ENCODE assay signal across 12 mouse cellular contexts in genomic region chr14:16200220-16200912, GRCm38 (mm10). TPM values are rescaled to one million over a fixed set of nuclear protein-coding genes. Genes with fewer than 3 reads are reported as not detected.
DNase-seq lines count a peak whose midpoint lies in the region; ATAC-seq and TF ChIP-seq lines count a peak whose summit lies in the region.
"Had no signal": no experiment of that assay in that cellular context is flagged by ENCODE, and none has a peak within 500 bp of the region (broad histone marks: within the 10 kb centered on the region; RNA-seq: fewer than 3 reads in every experiment).

No protein-coding gene starts in this region.

- H3K36me3 ChIP-seq in CH12.LX (replicated peaks in 1 of 2; ENCODE audit: control insufficient read depth in 1 of 2, insufficient read depth in 1 of 2, low read length in 1 of 2), result no peaks in the 10 kb centered on the region
- H3K36me3 ChIP-seq in forebrain, embryonic 13.5 days (ENCODE audit: poor library complexity, severe bottlenecking), result no peaks in the 10 kb centered on the region
- no peaks in the 10 kb centered on the region for H3K36me3 ChIP-seq in midbrain, embryonic 11.5 days (ENCODE audit: control insufficient read depth, insufficient read depth, low read length)
- H3K36me3 ChIP-seq: heart, embryonic 12.5 days had no signal

- dilution Hi-C loops in CH12.LX (cut with MboI; ENCODE audit: extremely low pct_ligation_motif_present, extremely low pct_unique_long_range_greater_than_20kb, low sequenced_read_pairs), result no loop called here

- no peak overlapping the region for H3K27ac ChIP-seq in gastrocnemius, adult 2 months
- no peak overlapping the region for H3K27ac ChIP-seq in CH12.LX (ENCODE audit: insufficient read depth, low read depth)
- peak overlapping the region; percentile 88 for H3K27ac ChIP-seq in forebrain, embryonic 13.5 days
- peak overlapping the region; percentile 27 for H3K27ac ChIP-seq in midbrain, embryonic 11.5 days (ENCODE audit: low read depth, low read length)

- TF ChIP-seq RAD21 in CH12.LX (IDR thresholded peaks at IDR 0.05; ENCODE audit: low read depth, low read length), result no peak

- no peaks in the 10 kb centered on the region for H3K27me3 ChIP-seq in CH12.LX (replicated peaks)
- H3K27me3 ChIP-seq in forebrain, embryonic 13.5 days, result no peaks in the 10 kb centered on the region
- no peaks in the 10 kb centered on the region for H3K27me3 ChIP-seq in midbrain, embryonic 11.5 days (ENCODE audit: control insufficient read depth, insufficient read depth, low read length)
- H3K27me3 ChIP-seq: heart, embryonic 12.5 days; megakaryocyte, embryonic 14.5 days had no signal

- no peak for TF ChIP-seq CTCF in gastrocnemius, adult 2 months (IDR thresholded peaks at IDR 0.05)
- TF ChIP-seq CTCF in CH12.LX (conservative IDR thresholded peaks at IDR 0.05 in 1 of 2, IDR thresholded peaks at IDR 0.05 in 1 of 2; ENCODE audit: low read depth in 2 of 2, low read length in 2 of 2), result no peak

- intact Hi-C loops in gastrocnemius, adult 2 months (cut with DNase I), result no loop called here

- no peak overlapping the region for H3K9ac ChIP-seq in CH12.LX (ENCODE audit: insufficient read depth, low read depth)
- no peak overlapping the region for H3K9ac ChIP-seq in forebrain, embryonic 13.5 days
- no peak overlapping the region for H3K9ac ChIP-seq in midbrain, embryonic 11.5 days (ENCODE audit: low read length)
- H3K9ac ChIP-seq: heart, embryonic 12.5 days had no signal

- DNase-seq in gastrocnemius, adult 2 months, result no peak
- DNase-seq in gastrocnemius, postnatal 25 days, result no peak
- no peak for DNase-seq in CH12.LX (ENCODE audit: extremely low read depth)
- DNase-seq in midbrain, embryonic 11.5 days (ENCODE audit: low spot score, missing footprints), result no peak
- no peak for DNase-seq in urinary bladder, adult 2 months (ENCODE audit: low spot score)
- DNase-seq in embryo, embryonic 10 days (ENCODE audit: low spot score), result no peak
- DNase-seq: thymus, adult 2 months had no signal

- no peaks in the 10 kb centered on the region for H3K4me1 ChIP-seq in CH12.LX (ENCODE audit: control insufficient read depth in 1 of 2, insufficient read depth in 2 of 2)
- H3K4me1 ChIP-seq in forebrain, embryonic 13.5 days, result peaks cover 30% of the 10 kb centered on the region
- H3K4me1 ChIP-seq in midbrain, embryonic 11.5 days (ENCODE audit: control insufficient read depth, insufficient read depth, low read length), result peaks cover 15% of the 10 kb centered on the region

- no peak for TF ChIP-seq POLR2A in CH12.LX (IDR thresholded peaks at IDR 0.05; ENCODE audit: low read depth, low read length)

- H3K79me2 ChIP-seq in CH12.LX (replicated peaks; ENCODE audit: control insufficient read depth, extremely low read depth, insufficient read depth, poor library complexity, severe bottlenecking), result no peaks in the 10 kb centered on the region

- in situ Hi-C loops in CH12.LX (cut with MboI; ENCODE audit: low pct_ligation_motif_present, low pct_unique_long_range_greater_than_20kb, low sequenced_read_pairs), result no loop called here

- ATAC-seq in forebrain, embryonic 13.5 days, result peak; percentile 19; the same call in 1 of the 2 replicates
- ATAC-seq in midbrain, embryonic 11.5 days (ENCODE audit: low FRiP score), result peak; percentile 22; the same call in 1 of the 2 replicates
- no peak for ATAC-seq in erythroblast, adult 5-6 weeks (replicated peaks; ENCODE audit: low FRiP score, poor library complexity, severe bottlenecking)

- WGBS in forebrain, embryonic 13.5 days, result 1% methylated on average over 6 of the region's 6 CpGs
- 27% methylated on average over 6 of the region's 6 CpGs for WGBS in midbrain, embryonic 11.5 days

- TF ChIP-seq EP300 in CH12.LX (IDR thresholded peaks at IDR 0.05; ENCODE audit: low read length), result no peak

- H3K4me2 ChIP-seq in CH12.LX (ENCODE audit: insufficient read depth, low read depth, poor library complexity, severe bottlenecking), result peak overlapping the region; percentile 53; the same call in 1 of the 2 replicates
- peak overlapping the region; percentile 48 for H3K4me2 ChIP-seq in forebrain, embryonic 13.5 days
- H3K4me2 ChIP-seq in midbrain, embryonic 11.5 days, result peak overlapping the region; percentile 9; the same call in 1 of the 2 replicates
- H3K4me2 ChIP-seq: liver, embryonic 11.5 days had no signal

- peak overlapping the region; percentile 33; the same call in 1 of the 2 replicates for H3K4me3 ChIP-seq in gastrocnemius, adult 2 months
- H3K4me3 ChIP-seq in CH12.LX (replicated peaks in 1 of 3; ENCODE audit: low read depth in 2 of 3, low read length in 2 of 3, poor library complexity in 1 of 3), result no peak overlapping the region
- no peak overlapping the region for H3K4me3 ChIP-seq in forebrain, embryonic 13.5 days
- no peak overlapping the region for H3K4me3 ChIP-seq in midbrain, embryonic 11.5 days (ENCODE audit: low read depth, low read length)
- H3K4me3 ChIP-seq: heart, embryonic 12.5 days; megakaryocyte, embryonic 14.5 days had no signal

- no peaks in the 10 kb centered on the region for H3K9me3 ChIP-seq in CH12.LX (replicated peaks; ENCODE audit: low read length)
- H3K9me3 ChIP-seq in forebrain, embryonic 13.5 days (replicated peaks), result no peaks in the 10 kb centered on the region
- H3K9me3 ChIP-seq in midbrain, embryonic 11.5 days (ENCODE audit: control insufficient read depth, low read length), result no peaks in the 10 kb centered on the region
- H3K9me3 ChIP-seq: heart, embryonic 12.5 days; megakaryocyte, embryonic 14.5 days had no signal

TF ChIP-seq in CH12.LX, 34 proteins besides CTCF, POLR2A, EP300 and RAD21:
- TF ChIP-seq MXI1 (IDR thresholded peaks at IDR 0.05; ENCODE audit: low read depth, low read length), result no peak
- TF ChIP-seq MAFK (IDR thresholded peaks at IDR 0.05; ENCODE audit: insufficient replicate concordance, low read length), result no peak
- TF ChIP-seq NRF1 (IDR thresholded peaks at IDR 0.05; ENCODE audit: low read depth, low read length), result no peak
- no peak for TF ChIP-seq KAT2A (IDR thresholded peaks at IDR 0.05; ENCODE audit: insufficient replicate concordance, low read length)
- no peak for TF ChIP-seq ZKSCAN1 (IDR thresholded peaks at IDR 0.05; ENCODE audit: borderline replicate concordance, low read depth, low read length)
- TF ChIP-seq TBP (conservative IDR thresholded peaks at IDR 0.05; ENCODE audit: low read depth, low read length), result no peak
- no peak for TF ChIP-seq RCOR1 (conservative IDR thresholded peaks at IDR 0.05; ENCODE audit: low read depth, low read length)
- no peak for TF ChIP-seq SMC3 (IDR thresholded peaks at IDR 0.05; ENCODE audit: low read depth, low read length)

RNA-seq across cellular contexts. Expression of gene Ngly1, which starts 48.7 kb away (rescaled TPM):
- total RNA-seq in gastrocnemius, adult 2 months (2021), result 10 to 100 TPM; 46.7 to 52.5 TPM
- total RNA-seq in gastrocnemius, postnatal 25 days (2021), result 10 to 100 TPM; 41.5 to 48.3 TPM
- 15.9 and 17.0 TPM in 2 replicates for total RNA-seq in CH12.LX (2012; rRNA removed)
- total RNA-seq in CH12.LX (2014; rRNA removed), result 33.0 and 37.5 TPM in 2 replicates
- 19.8 and 21.7 TPM in 2 replicates for polyA plus RNA-seq in CH12.LX (2012; ENCODE audit: insufficient read length, low read depth)
- polyA plus RNA-seq in forebrain, embryonic 13.5 days (2015; fragmentation: Nextera tagmentation; extraction: Ambion mirVana), result 26.9 and 30.6 TPM in 2 replicates
- 22.0 and 24.7 TPM in 2 replicates for polyA plus RNA-seq in midbrain, embryonic 11.5 days (2014; fragmentation: Nextera tagmentation; extraction: Ambion mirVana)
- polyA plus RNA-seq in urinary bladder, adult 2 months (2012; rRNA removed), result 26.2 and 26.6 TPM in 2 replicates
- 18.8 and 27.1 TPM in 2 replicates for total RNA-seq in erythroblast, adult 5-6 weeks (2015; ENCODE audit: low replicate concordance)
- 17.1 and 29.0 TPM in 2 replicates for total RNA-seq in erythroblast, adult 5-6 weeks (2017; ENCODE audit: low replicate concordance)

RNA-seq across cellular contexts. Expression of gene Oxsm, which starts 49.2 kb away (rescaled TPM):
- total RNA-seq in gastrocnemius, adult 2 months (2021), result 10 to 100 TPM in 1 of 2 experiments, 1 to 10 TPM in 1; 8.8 to 13.6 TPM
- total RNA-seq in gastrocnemius, postnatal 25 days (2021), result 10 to 100 TPM; 11.0 to 11.1 TPM
- total RNA-seq in CH12.LX (2012; rRNA removed) (10.6 and 10.8 TPM in 2 replicates), CH12.LX (2014; rRNA removed) (6.4 and 6.6 TPM in 2 replicates)
- polyA plus RNA-seq in CH12.LX (2012; ENCODE audit: insufficient read length, low read depth), result 8.7 TPM in 2 replicates
- 1.6 and 2.1 TPM in 2 replicates for polyA plus RNA-seq in forebrain, embryonic 13.5 days (2015; fragmentation: Nextera tagmentation; extraction: Ambion mirVana)
- 1.3 and 1.8 TPM in 2 replicates for polyA plus RNA-seq in midbrain, embryonic 11.5 days (2014; fragmentation: Nextera tagmentation; extraction: Ambion mirVana)
- 7.4 and 8.0 TPM in 2 replicates for polyA plus RNA-seq in urinary bladder, adult 2 months (2012; rRNA removed)
- total RNA-seq in erythroblast, adult 5-6 weeks (2015; ENCODE audit: low replicate concordance), result 2.3 and 14.4 TPM in 2 replicates
- total RNA-seq in erythroblast, adult 5-6 weeks (2017; ENCODE audit: low replicate concordance), result 2.6 and 6.4 TPM in 2 replicates

Comparison
In these comparisons a context has a peak if more than half of its experiments do, and no peak if none do; other contexts are left out.
1. H3K27ac ChIP-seq: peak in forebrain, embryonic 13.5 days (single experiment) and midbrain, embryonic 11.5 days (single experiment); none in gastrocnemius, adult 2 months (single experiment) and CH12.LX (single experiment).
2. Peak in every context shown above with its lines, with median percentiles within 50 percentile points of each other: H3K4me2 ChIP-seq.